Mouse (Mus musculus): ENCODE data around the gene Glis3. TPM values are rescaled to one million over a fixed set of nuclear protein-coding genes. Genes with fewer than 3 reads are reported as not detected.
A peak's percentile ranks its signal among the peaks of the same experiment; 100 is the strongest.

The Glis3 gene
- polyA plus RNA-seq, 1 experiment from 2014 or later = 4.4 TPM

DNA sequence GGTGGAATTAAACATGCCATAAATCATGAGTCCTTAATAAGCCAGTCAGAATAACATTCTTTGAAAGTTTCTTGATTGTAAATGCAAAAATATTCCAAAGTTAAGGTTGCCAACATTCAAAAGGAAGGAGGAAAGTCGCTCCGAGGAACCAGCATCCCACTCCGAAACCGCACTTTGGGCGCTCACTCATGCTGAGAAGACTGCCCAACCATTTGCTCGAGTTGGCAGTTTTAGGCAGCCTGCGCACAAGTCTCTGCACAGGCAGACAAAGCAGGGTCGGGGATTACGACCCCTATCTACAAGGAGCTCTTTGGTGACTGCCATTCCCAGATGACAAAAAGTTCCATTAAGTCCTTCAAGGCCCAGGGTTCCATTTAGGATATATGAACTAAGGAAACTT is 298.4 kb downstream of the Glis3 start:
- Histone ChIP-seq H3K4me2 (ENCODE audit: low read length) (no peak overlapping the region), H3K9ac (replicated peaks; ENCODE audit: low read length) (no peak overlapping the region), H3K4me1 (ENCODE audit: control insufficient read depth, insufficient read depth, low read length) (peaks cover 20% of the 10 kb centered on the region), H3K27ac (replicated peaks; ENCODE audit: low read depth, low read length) (no peak overlapping the region), H3K36me3 (ENCODE audit: control insufficient read depth, insufficient read depth, low read length) (no peaks in the 10 kb centered on the region), H3K4me3 (replicated peaks; ENCODE audit: low read depth, low read length) (no peak overlapping the region), H3K27me3 (ENCODE audit: control insufficient read depth, insufficient read depth, low read length) (peaks cover 5% of the 10 kb centered on the region), H3K9me3 (ENCODE audit: control insufficient read depth, low read length) (no peaks in the 10 kb centered on the region)
- peak; percentile 29 for DNase-seq
- 37% methylated on average over 9 of the region's 9 CpGs for WGBS
- no peak for ATAC-seq (ENCODE audit: low FRiP score, low TSS enrichment)

- Histone ChIP-seq H3K9ac (replicated peaks; ENCODE audit: low read length) (no peak overlapping the region), H3K36me3 (ENCODE audit: control insufficient read depth, insufficient read depth, low read length) (no peaks in the 10 kb centered on the region), H3K4me3 (replicated peaks; ENCODE audit: low read depth, low read length) (no peak overlapping the region), H3K4me2 (ENCODE audit: low read length) (no peak overlapping the region), H3K9me3 (ENCODE audit: control insufficient read depth, low read length) (no peaks in the 10 kb centered on the region), H3K27ac (replicated peaks; ENCODE audit: low read depth, low read length) (no peak overlapping the region), H3K4me1 (ENCODE audit: control insufficient read depth, insufficient read depth, low read length) (peaks cover 20% of the 10 kb centered on the region), H3K27me3 (ENCODE audit: control insufficient read depth, insufficient read depth, low read length) (peaks cover 5% of the 10 kb centered on the region)
- ATAC-seq (ENCODE audit: low FRiP score, low TSS enrichment) (no peak), DNase-seq (peak; percentile 37)
- 37% methylated on average over 9 of the region's 9 CpGs for WGBS
Measured at GRCm38 (mm10) chr19:28380691-28381262, 299.1 kb downstream of the Glis3 start.

- Histone ChIP-seq H3K4me3 (replicated peaks; ENCODE audit: low read depth, low read length) (no peak overlapping the region), H3K9me3 (ENCODE audit: control insufficient read depth, low read length) (no peaks in the 10 kb centered on the region), H3K27ac (replicated peaks; ENCODE audit: low read depth, low read length) (no peak overlapping the region), H3K27me3 (ENCODE audit: control insufficient read depth, insufficient read depth, low read length) (peaks cover 5% of the 10 kb centered on the region), H3K36me3 (ENCODE audit: control insufficient read depth, insufficient read depth, low read length) (no peaks in the 10 kb centered on the region), H3K4me2 (ENCODE audit: low read length) (no peak overlapping the region), H3K4me1 (ENCODE audit: control insufficient read depth, insufficient read depth, low read length) (peaks cover 18% of the 10 kb centered on the region), H3K9ac (replicated peaks; ENCODE audit: low read length) (no peak overlapping the region)
- WGBS = 81% methylated on average over 5 of the region's 5 CpGs
- no peak for DNase-seq
- ATAC-seq (ENCODE audit: low FRiP score, low TSS enrichment) = no peak
Measured at GRCm38 (mm10) chr19:28377788-28378295, 302.0 kb downstream of the Glis3 start.

DNA sequence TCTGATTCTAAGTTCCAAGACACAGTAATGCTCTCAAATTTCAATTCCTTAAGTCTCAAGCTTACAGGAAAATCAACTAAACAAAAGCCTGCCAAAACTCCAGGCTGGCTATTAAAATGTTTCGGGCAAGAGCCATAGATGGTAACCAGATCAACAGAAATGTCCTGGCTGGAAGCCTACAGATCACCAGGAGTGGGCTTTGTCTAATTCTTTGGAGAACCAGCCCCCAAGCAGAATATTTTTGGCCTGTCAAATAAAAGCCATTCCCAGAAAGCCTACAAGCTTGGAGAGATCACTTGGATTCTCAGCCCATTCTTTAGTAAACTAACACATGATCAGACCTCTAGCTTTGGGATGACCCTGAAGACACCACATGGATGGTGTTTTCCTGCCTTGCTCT is 303.5 kb downstream of the Glis3 start:
- Histone ChIP-seq H3K27ac (replicated peaks; ENCODE audit: low read depth, low read length) (no peak overlapping the region), H3K9ac (replicated peaks; ENCODE audit: low read length) (no peak overlapping the region), H3K27me3 (ENCODE audit: control insufficient read depth, insufficient read depth, low read length) (peaks cover 5% of the 10 kb centered on the region; the same call in 1 of the 2 replicates), H3K9me3 (ENCODE audit: control insufficient read depth, low read length) (no peaks in the 10 kb centered on the region), H3K4me1 (ENCODE audit: control insufficient read depth, insufficient read depth, low read length) (peaks cover 8% of the 10 kb centered on the region; the same call in 1 of the 2 replicates), H3K36me3 (ENCODE audit: control insufficient read depth, insufficient read depth, low read length) (no peaks in the 10 kb centered on the region), H3K4me3 (replicated peaks; ENCODE audit: low read depth, low read length) (no peak overlapping the region), H3K4me2 (ENCODE audit: low read length) (no peak overlapping the region)
- ATAC-seq (ENCODE audit: low FRiP score, low TSS enrichment) (no peak), DNase-seq (no peak)
- WGBS = 63% methylated on average over 1 of the region's 1 CpGs

- Histone ChIP-seq H3K36me3 (ENCODE audit: control insufficient read depth, insufficient read depth, low read length) (no peaks in the 10 kb centered on the region), H3K4me3 (replicated peaks; ENCODE audit: low read depth, low read length) (no peak overlapping the region), H3K9ac (replicated peaks; ENCODE audit: low read length) (no peak overlapping the region), H3K27ac (replicated peaks; ENCODE audit: low read depth, low read length) (no peak overlapping the region), H3K4me1 (ENCODE audit: control insufficient read depth, insufficient read depth, low read length) (peaks cover 4% of the 10 kb centered on the region; the same call in 1 of the 2 replicates), H3K4me2 (ENCODE audit: low read length) (no peak overlapping the region), H3K27me3 (ENCODE audit: control insufficient read depth, insufficient read depth, low read length) (peaks cover 5% of the 10 kb centered on the region; the same call in 1 of the 2 replicates), H3K9me3 (ENCODE audit: control insufficient read depth, low read length) (no peaks in the 10 kb centered on the region)
- ATAC-seq (ENCODE audit: low FRiP score, low TSS enrichment) (no peak), DNase-seq (no peak)
- 93% methylated on average over 2 of the region's 2 CpGs for WGBS
Measured at GRCm38 (mm10) chr19:28375746-28376145, 304.1 kb downstream of the Glis3 start.

DNA sequence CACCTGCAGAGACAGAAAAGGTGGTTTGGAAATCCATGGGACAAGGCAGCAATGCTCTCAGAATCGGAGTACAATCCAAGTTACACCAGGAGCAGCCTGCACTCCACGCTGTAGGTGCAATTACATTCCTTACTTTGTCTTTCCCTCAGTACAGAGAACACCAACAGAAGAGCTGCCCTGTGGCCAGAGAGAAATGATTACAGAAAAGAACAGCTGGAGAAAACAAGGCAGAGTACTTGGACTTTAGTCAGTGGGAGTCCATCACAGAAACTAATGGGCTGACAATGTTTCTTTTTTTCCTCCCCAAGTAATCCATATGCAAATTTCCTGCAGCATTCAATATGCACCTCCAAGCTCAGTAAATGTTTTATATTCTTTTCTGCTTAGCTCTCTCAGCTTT is 305.4 kb downstream of the Glis3 start:
- Histone ChIP-seq H3K4me2 (ENCODE audit: low read length) (no peak overlapping the region), H3K27me3 (ENCODE audit: control insufficient read depth, insufficient read depth, low read length) (peaks cover 5% of the 10 kb centered on the region; the same call in 1 of the 2 replicates), H3K27ac (replicated peaks; ENCODE audit: low read depth, low read length) (no peak overlapping the region), H3K4me3 (replicated peaks; ENCODE audit: low read depth, low read length) (no peak overlapping the region), H3K9ac (replicated peaks; ENCODE audit: low read length) (no peak overlapping the region), H3K36me3 (ENCODE audit: control insufficient read depth, insufficient read depth, low read length) (no peaks in the 10 kb centered on the region), H3K4me1 (ENCODE audit: control insufficient read depth, insufficient read depth, low read length) (no peaks in the 10 kb centered on the region), H3K9me3 (ENCODE audit: control insufficient read depth, low read length) (no peaks in the 10 kb centered on the region)
- 66% methylated on average over 2 of the region's 2 CpGs for WGBS
- DNase-seq = no peak
- ATAC-seq (ENCODE audit: low FRiP score, low TSS enrichment) = no peak

GRCm38 (mm10) chr19:28368215-28368614 is 311.7 kb downstream of the Glis3 start:
- 82% methylated on average over 4 of the region's 4 CpGs for WGBS
- Histone ChIP-seq H3K4me3 (replicated peaks; ENCODE audit: low read depth, low read length) (no peak overlapping the region), H3K9ac (replicated peaks; ENCODE audit: low read length) (no peak overlapping the region), H3K27ac (replicated peaks; ENCODE audit: low read depth, low read length) (no peak overlapping the region), H3K27me3 (ENCODE audit: control insufficient read depth, insufficient read depth, low read length) (no peaks in the 10 kb centered on the region), H3K4me2 (ENCODE audit: low read length) (no peak overlapping the region), H3K4me1 (ENCODE audit: control insufficient read depth, insufficient read depth, low read length) (no peaks in the 10 kb centered on the region), H3K9me3 (ENCODE audit: control insufficient read depth, low read length) (no peaks in the 10 kb centered on the region), H3K36me3 (ENCODE audit: control insufficient read depth, insufficient read depth, low read length) (no peaks in the 10 kb centered on the region)
- no peak for ATAC-seq (ENCODE audit: low FRiP score, low TSS enrichment)
- no peak for DNase-seq

DNA sequence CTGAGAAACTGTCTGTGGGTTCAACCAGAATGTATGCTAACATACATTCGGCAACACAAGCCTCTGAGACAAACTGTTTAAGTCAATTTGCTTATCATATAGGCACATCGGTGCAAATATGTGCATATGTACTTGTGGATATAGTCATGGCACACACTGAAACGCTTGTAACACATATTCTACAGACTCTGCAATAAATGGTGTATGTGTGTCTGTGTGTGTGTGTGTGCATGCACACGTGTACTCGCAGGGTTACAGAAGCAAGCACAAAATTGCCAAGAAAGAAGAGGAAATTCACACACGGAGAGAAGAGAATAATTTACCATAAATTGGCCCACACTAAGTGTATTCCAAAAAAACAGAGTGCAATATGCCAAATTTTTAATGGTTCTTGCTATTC is 312.6 kb downstream of the Glis3 start:
- peaks cover 3% of the 10 kb centered on the region; the same call in 1 of the 2 replicates for H3K27me3 ChIP-seq (ENCODE audit: control insufficient read depth, insufficient read depth, low read length)
- WGBS = 90% methylated on average over 6 of the region's 6 CpGs

DNA sequence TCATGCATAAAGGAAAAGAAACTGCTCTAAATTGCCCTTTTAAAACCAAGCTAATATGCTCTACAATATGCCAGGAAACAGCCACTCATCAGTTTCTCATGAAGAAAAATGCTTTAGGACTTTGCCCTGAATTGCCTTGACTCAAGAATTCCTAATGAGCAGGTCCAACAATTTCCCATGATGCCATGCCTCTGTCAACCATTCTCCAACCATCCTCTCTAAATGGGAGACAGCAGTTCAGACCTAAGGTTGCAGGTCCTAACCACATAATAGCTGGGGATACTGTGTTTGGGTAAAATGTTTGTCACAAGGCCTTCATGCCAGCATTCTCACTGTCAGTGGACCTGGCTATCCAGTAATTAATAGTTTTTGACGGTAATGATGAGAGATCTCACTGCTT is 313.1 kb downstream of the Glis3 start:
- no peak overlapping the region for H3K9ac ChIP-seq (replicated peaks; ENCODE audit: low read length)
- peaks cover 3% of the 10 kb centered on the region; the same call in 1 of the 2 replicates for H3K27me3 ChIP-seq (ENCODE audit: control insufficient read depth, insufficient read depth, low read length)
- no peaks in the 10 kb centered on the region for H3K4me1 ChIP-seq (ENCODE audit: control insufficient read depth, insufficient read depth, low read length)
- DNase-seq (no peak), ATAC-seq (ENCODE audit: low FRiP score, low TSS enrichment) (no peak)
- no peaks in the 10 kb centered on the region for H3K9me3 ChIP-seq (ENCODE audit: control insufficient read depth, low read length)
- no peak overlapping the region for H3K27ac ChIP-seq (replicated peaks; ENCODE audit: low read depth, low read length)
- H3K4me3 ChIP-seq (replicated peaks; ENCODE audit: low read depth, low read length) = no peak overlapping the region
- no peaks in the 10 kb centered on the region for H3K36me3 ChIP-seq (ENCODE audit: control insufficient read depth, insufficient read depth, low read length)
- 92% methylated on average over 1 of the region's 1 CpGs for WGBS
- no peak overlapping the region for H3K4me2 ChIP-seq (ENCODE audit: low read length)

More for the DNA sequence above, 312.6 kb downstream of the Glis3 start:
- Histone ChIP-seq H3K27ac (replicated peaks; ENCODE audit: low read depth, low read length) (no peak overlapping the region), H3K4me3 (replicated peaks; ENCODE audit: low read depth, low read length) (no peak overlapping the region), H3K9me3 (ENCODE audit: control insufficient read depth, low read length) (no peaks in the 10 kb centered on the region), H3K9ac (replicated peaks; ENCODE audit: low read length) (no peak overlapping the region), H3K4me1 (ENCODE audit: control insufficient read depth, insufficient read depth, low read length) (no peaks in the 10 kb centered on the region), H3K36me3 (ENCODE audit: control insufficient read depth, insufficient read depth, low read length) (no peaks in the 10 kb centered on the region), H3K4me2 (ENCODE audit: low read length) (no peak overlapping the region)
- no peak for ATAC-seq (ENCODE audit: low FRiP score, low TSS enrichment)
- no peak for DNase-seq

All from midbrain, embryonic 14.5 days (tissue).